In genomic region chr4:8922695-8923363, GRCm38 (mm10) we compare ENCODE assay signal across 15 mouse cellular contexts.
DNase-seq lines count a peak whose midpoint lies in the region; ATAC-seq and TF ChIP-seq lines count a peak whose summit lies in the region.
"Had no signal": no experiment of that assay in that cellular context is flagged by ENCODE, and none has a peak within 500 bp of the region (broad histone marks: within the 10 kb centered on the region; RNA-seq: fewer than 3 reads in every experiment).

No protein-coding gene starts in this region.

- TF ChIP-seq POLR2A in brain, embryonic 14.5 days (IDR thresholded peaks at IDR 0.05; ENCODE audit: borderline replicate concordance, extremely low read depth, insufficient read depth, insufficient read length, poor library complexity, severe bottlenecking): no peak

- no peak overlapping the region for H3K4me2 ChIP-seq in hindbrain, embryonic 13.5 days
- H3K4me2 ChIP-seq in embryonic facial prominence, embryonic 13.5 days: peak overlapping the region; percentile 61; the same call in 1 of the 2 replicates
- H3K4me2 ChIP-seq in midbrain, embryonic 11.5 days: peak overlapping the region; percentile 5; the same call in 1 of the 2 replicates

- no peak for TF ChIP-seq CTCF in brain, embryonic 14.5 days (IDR thresholded peaks at IDR 0.05; ENCODE audit: borderline replicate concordance, extremely low read depth, insufficient read depth, insufficient read length)

- H3K27ac ChIP-seq in hindbrain, embryonic 10.5 days: peak overlapping the region; percentile 72
- H3K27ac ChIP-seq in hindbrain, embryonic 13.5 days: no peak overlapping the region
- H3K27ac ChIP-seq in embryonic facial prominence, embryonic 13.5 days: no peak overlapping the region
- H3K27ac ChIP-seq in midbrain, embryonic 11.5 days (ENCODE audit: low read depth, low read length): peak overlapping the region; percentile 37; the same call in 1 of the 2 replicates
- H3K27ac ChIP-seq: lung, embryonic 15.5 days; stomach, embryonic 15.5 days had no signal

- H3K4me3 ChIP-seq in hindbrain, embryonic 10.5 days: no peak overlapping the region
- no peak overlapping the region for H3K4me3 ChIP-seq in hindbrain, embryonic 13.5 days
- H3K4me3 ChIP-seq in embryonic facial prominence, embryonic 13.5 days: no peak overlapping the region
- H3K4me3 ChIP-seq in midbrain, embryonic 11.5 days (ENCODE audit: low read depth, low read length): no peak overlapping the region
- H3K4me3 ChIP-seq: lung, embryonic 15.5 days had no signal

- H3K36me3 ChIP-seq in hindbrain, embryonic 10.5 days: no peaks in the 10 kb centered on the region
- no peaks in the 10 kb centered on the region for H3K36me3 ChIP-seq in hindbrain, embryonic 13.5 days
- H3K36me3 ChIP-seq in embryonic facial prominence, embryonic 13.5 days: no peaks in the 10 kb centered on the region
- no peaks in the 10 kb centered on the region for H3K36me3 ChIP-seq in midbrain, embryonic 11.5 days (ENCODE audit: control insufficient read depth, insufficient read depth, low read length)
- H3K36me3 ChIP-seq: embryonic facial prominence, embryonic 12.5 days; lung, embryonic 15.5 days; stomach, embryonic 15.5 days had no signal

- H3K9ac ChIP-seq in hindbrain, embryonic 13.5 days: no peak overlapping the region
- no peak overlapping the region for H3K9ac ChIP-seq in embryonic facial prominence, embryonic 13.5 days
- 0 out of 2 replicates have a peak overlapping the region, but pooled peaks have one; percentile 10 for H3K9ac ChIP-seq in midbrain, embryonic 11.5 days (ENCODE audit: low read length)
- H3K9ac ChIP-seq: lung, embryonic 15.5 days; stomach, embryonic 15.5 days had no signal

- ATAC-seq in hindbrain, embryonic 13.5 days (ENCODE audit: low FRiP score): no peak
- no peak for ATAC-seq in embryonic facial prominence, embryonic 13.5 days (ENCODE audit: insufficient number of reproducible peaks, insufficient read depth, low FRiP score, low TSS enrichment, low read depth)
- ATAC-seq in midbrain, embryonic 11.5 days (ENCODE audit: low FRiP score): peak; percentile 39

- no peaks in the 10 kb centered on the region for H3K9me3 ChIP-seq in hindbrain, embryonic 10.5 days
- no peaks in the 10 kb centered on the region for H3K9me3 ChIP-seq in hindbrain, embryonic 13.5 days
- H3K9me3 ChIP-seq in embryonic facial prominence, embryonic 13.5 days: no peaks in the 10 kb centered on the region
- H3K9me3 ChIP-seq in midbrain, embryonic 11.5 days (ENCODE audit: control insufficient read depth, low read length): no peaks in the 10 kb centered on the region
- H3K9me3 ChIP-seq: embryonic facial prominence, embryonic 12.5 days; lung, embryonic 15.5 days; stomach, embryonic 15.5 days had no signal

- peaks cover 64% of the 10 kb centered on the region for H3K4me1 ChIP-seq in hindbrain, embryonic 10.5 days (replicated peaks)
- peaks cover 50% of the 10 kb centered on the region for H3K4me1 ChIP-seq in hindbrain, embryonic 13.5 days (replicated peaks)
- peaks cover 18% of the 10 kb centered on the region for H3K4me1 ChIP-seq in embryonic facial prominence, embryonic 13.5 days
- peaks cover 40% of the 10 kb centered on the region for H3K4me1 ChIP-seq in midbrain, embryonic 11.5 days (ENCODE audit: control insufficient read depth, insufficient read depth, low read length)

- DNase-seq in hindbrain, embryonic 10.5 days (ENCODE audit: low spot score): no peak
- peak; percentile 74 for DNase-seq in brain, embryonic 14.5 days (ENCODE audit: low read depth)
- peak; percentile 92 for DNase-seq in midbrain, embryonic 11.5 days (ENCODE audit: low spot score, missing footprints)
- no peak for DNase-seq in B cell, adult 2 months
- no peak for DNase-seq in retina, postnatal 1 day
- DNase-seq: cerebellum, adult 11 months; heart, postnatal 14 days; kidney, adult 11 months; kidney, postnatal 14 days; layer of hippocampus, postnatal 36 days had no signal

- H3K27me3 ChIP-seq in hindbrain, embryonic 10.5 days (ENCODE audit: insufficient read depth, poor library complexity, severe bottlenecking): no peaks in the 10 kb centered on the region
- H3K27me3 ChIP-seq in hindbrain, embryonic 13.5 days: no peaks in the 10 kb centered on the region
- H3K27me3 ChIP-seq in embryonic facial prominence, embryonic 13.5 days: peaks cover 13% of the 10 kb centered on the region
- H3K27me3 ChIP-seq in midbrain, embryonic 11.5 days (ENCODE audit: control insufficient read depth, insufficient read depth, low read length): no peaks in the 10 kb centered on the region
- H3K27me3 ChIP-seq: embryonic facial prominence, embryonic 12.5 days; lung, embryonic 15.5 days; stomach, embryonic 15.5 days had no signal

- 42% methylated on average over 8 of the region's 8 CpGs for WGBS in hindbrain, embryonic 10.5 days
- 33% methylated on average over 8 of the region's 8 CpGs for WGBS in hindbrain, embryonic 13.5 days
- WGBS in embryonic facial prominence, embryonic 13.5 days: 40% methylated on average over 8 of the region's 8 CpGs
- 39% methylated on average over 8 of the region's 8 CpGs for WGBS in midbrain, embryonic 11.5 days

Comparison
In these comparisons a context has a peak if more than half of its experiments do, and no peak if none do; other contexts are left out.
1. H3K27ac ChIP-seq: peak in hindbrain, embryonic 10.5 days (single experiment) and midbrain, embryonic 11.5 days (single experiment); none in hindbrain, embryonic 13.5 days (single experiment) and embryonic facial prominence, embryonic 13.5 days (single experiment).
2. DNase-seq: peak in brain, embryonic 14.5 days (single experiment) and midbrain, embryonic 11.5 days (single experiment); none in hindbrain, embryonic 10.5 days (single experiment), B cell, adult 2 months (0 of 2) and retina, postnatal 1 day (single experiment).